Mouse (Mus musculus): ENCODE measurements around the gene H2afz. TPM values are rescaled to one million over a fixed set of nuclear protein-coding genes. Genes with fewer than 3 reads are reported as not detected.
"Not testable (repeated sequence)": the region's sequence is repeated elsewhere in the genome, so short reads cannot be mapped to it uniquely, and the experiment has no call there.

The H2afz gene
- polyA plus RNA-seq, 1 experiment from 2014 or later, result 2,821 TPM

GRCm38 (mm10) chr3:137863330-137864123 is 760 bp upstream of the H2afz start:
- DNase-seq (ENCODE audit: low spot score), result no peak

GRCm38 (mm10) chr3:137864988-137865982 is 998 bp downstream of the H2afz start:
- DNase-seq (ENCODE audit: low spot score), result peak; percentile 93

DNA sequence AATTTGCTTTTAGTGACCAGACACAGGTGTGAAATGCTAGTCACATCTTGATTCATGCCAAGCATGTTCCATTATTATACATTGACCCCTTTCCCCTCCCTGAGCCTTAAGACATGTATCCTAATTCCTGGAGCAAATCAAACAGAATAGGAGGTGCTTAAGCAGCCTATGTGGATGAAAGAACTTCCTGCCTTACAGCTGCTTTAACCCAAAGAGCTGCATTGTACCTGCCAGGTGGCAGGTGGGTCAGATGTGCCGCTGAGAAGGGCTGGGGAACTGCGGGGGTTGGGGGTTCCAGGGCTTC is 2.8 kb downstream of the H2afz start:
- DNase-seq (ENCODE audit: low spot score), result peak; percentile 60

DNA sequence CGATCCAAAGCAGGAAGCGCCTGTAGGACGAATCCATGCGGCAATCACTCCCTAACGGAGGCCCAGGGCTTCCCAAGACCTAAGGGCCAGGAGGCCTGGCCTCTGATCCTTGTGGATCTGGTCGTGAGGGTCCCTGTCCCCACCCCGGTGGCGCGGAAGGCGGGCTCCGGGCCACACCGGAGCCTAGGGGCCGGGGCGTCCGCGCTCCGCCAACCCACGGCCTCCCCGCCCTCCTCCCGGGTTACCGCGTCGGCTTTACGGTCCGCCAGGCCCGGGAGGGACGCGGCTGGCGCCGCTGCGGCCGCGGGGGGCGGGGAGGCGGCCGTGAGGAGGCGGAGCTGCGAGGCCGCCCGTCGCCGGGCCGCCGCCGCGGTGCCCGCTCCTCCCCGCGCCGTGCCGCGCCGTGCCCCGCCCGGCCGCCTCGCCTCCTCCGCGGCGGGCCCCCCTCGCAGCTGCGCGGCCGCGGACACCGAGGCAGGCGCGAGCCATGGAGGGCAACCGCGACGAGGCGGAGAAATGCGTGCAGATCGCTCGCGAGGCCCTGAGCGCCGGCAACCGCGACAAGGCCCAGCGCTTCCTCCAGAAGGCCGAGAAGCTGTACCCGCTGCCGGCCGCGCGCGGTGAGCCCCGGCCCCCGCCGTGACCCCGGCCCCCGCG is 3.3 kb downstream of the H2afz start, which contains the start of gene Dnajb14:
TSS of gene Dnajb14 (plus strand) at position 239 of the 657 bp plus-strand sequence.
- DNase-seq (ENCODE audit: low spot score), result peak; percentile 46

DNA sequence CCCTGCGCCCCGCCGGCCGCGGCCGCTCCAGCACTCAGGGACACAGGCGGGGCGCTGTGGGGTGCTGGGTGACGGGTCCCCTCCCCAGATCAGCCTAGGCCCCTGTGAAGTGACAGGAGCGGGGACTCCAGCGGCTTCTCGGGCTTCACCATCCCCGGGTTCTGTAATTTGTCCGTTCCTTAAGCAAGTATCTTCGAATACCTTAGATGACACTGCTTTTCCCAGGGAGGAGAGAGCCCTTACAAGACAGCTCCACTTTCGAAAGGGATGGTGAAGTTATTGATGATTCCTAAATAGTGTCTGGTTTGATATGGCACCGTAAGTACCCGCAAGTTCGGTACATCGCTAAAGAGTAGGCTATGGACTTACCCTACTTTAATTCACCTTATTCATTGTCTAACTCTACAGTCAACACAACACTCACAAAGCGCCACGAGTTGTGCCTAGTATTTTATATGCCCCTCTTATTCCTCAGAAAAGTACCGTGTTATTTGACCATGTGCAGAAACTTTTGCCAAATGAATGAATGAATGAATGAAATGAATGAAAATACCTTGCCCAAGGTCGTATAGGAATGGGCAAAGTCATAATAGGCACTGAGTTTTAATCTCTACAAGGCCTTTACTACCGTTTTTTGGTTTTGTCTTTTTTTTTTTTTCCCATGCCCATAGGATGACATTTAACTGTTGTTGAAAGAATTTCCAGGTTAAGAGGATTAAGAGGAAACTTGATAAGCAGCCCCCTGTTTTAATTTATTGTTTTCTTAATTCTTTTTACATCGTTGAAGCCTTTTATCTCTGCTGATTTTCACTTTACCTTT is 4.0 kb downstream of the H2afz start:
- DNase-seq (ENCODE audit: low spot score), result peak; percentile 45

- DNase-seq (ENCODE audit: low spot score), result no peak
These were observed 5.1 kb downstream of the H2afz start for GRCm38 (mm10) chr3:137869395-137869794.

DNA sequence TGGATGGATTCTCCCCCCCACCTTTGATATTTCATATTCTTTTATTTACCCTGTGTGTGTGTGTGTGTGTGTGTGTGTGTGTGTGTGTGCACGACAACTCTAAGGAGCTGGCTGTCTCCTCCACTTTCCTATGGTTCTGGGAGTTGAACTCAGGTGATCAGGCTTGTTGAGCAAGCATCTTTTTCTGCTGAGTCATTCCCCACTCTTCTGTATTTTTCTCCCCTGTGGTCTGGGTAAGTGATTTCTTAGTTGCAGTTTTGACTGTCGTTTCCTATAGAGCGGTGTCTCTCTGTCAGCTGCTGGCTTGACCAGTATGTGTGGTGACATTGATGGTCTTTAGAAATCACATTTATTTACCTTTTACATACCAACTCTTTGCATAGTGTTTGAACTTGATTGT is 15.0 kb downstream of the H2afz start:
- DNase-seq (ENCODE audit: low spot score), result no peak

DNA sequence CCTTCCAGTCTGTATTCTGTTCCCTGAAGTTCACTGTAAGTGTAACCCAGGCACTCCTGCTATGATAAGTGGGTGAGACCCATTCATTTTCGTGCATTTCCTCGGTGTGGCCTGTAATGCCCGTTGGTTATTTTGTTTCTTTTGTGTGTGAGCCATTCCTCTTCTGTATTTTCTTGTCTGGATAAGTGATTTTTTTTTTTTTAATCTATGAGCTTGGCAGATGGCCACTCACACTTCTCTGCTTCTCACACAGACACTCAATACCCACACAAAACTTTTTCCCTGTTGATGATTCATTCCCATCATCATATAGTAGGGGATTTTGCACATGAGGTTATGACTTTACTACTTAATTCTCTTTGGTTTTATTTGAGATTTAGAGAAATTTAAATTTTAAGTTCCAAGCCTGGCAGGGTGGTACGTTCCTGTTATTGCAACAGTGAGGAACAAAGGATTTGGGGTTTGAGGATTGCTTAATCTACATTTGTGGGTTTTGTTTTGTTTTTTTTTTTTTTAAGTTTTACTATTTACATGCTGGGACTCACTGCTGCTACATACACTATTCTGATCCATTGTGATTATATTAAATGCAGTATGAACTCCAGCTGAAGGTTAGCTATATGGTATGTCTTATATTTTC is 15.9 kb downstream of the H2afz start:
- no peak for DNase-seq (ENCODE audit: low spot score)

- no peak for DNase-seq (ENCODE audit: low spot score)
These were observed 16.8 kb downstream of the H2afz start for GRCm38 (mm10) chr3:137881093-137881492.

DNA sequence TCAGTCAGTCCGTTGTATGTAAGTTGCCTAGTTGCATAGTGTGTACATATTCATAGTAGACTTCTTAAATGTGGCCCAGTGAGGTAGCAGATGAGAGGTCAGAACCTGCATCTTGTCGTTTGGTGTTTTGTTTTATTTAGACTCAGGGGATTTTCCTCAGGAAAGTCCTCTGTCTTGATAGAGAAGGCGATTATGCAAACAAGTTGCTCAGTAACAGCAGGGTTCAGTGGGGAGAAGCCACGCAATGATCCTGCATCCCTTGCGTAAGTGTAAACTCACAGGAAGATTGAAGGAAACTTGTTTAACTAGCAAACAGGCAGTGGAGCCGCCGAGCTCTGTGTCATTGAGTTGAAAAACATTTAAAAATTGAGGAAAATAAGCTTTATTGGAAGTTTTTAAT is 23.7 kb downstream of the H2afz start:
- no peak for DNase-seq (ENCODE audit: low spot score)

DNA sequence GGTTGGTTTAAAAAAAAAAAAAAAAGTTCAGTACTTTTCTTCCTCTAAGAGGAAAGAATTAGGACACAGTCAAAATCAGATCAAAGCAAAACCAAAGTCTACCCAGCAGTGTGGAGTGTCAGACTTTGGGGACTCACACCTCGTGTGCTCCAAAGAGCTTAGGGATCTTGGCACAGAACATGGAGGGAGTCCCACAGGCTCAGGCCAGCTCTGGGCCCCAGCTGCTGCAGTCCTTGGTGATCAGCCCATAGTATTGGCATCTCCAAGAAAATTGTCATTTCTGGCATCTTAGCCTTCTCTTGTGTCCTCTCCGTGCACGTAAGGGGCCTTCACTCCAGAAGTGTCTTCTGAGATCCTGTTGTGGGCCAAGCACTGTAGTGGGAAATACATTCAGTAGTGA is 26.8 kb downstream of the H2afz start:
- DNase-seq (ENCODE audit: low spot score), result no peak

DNA sequence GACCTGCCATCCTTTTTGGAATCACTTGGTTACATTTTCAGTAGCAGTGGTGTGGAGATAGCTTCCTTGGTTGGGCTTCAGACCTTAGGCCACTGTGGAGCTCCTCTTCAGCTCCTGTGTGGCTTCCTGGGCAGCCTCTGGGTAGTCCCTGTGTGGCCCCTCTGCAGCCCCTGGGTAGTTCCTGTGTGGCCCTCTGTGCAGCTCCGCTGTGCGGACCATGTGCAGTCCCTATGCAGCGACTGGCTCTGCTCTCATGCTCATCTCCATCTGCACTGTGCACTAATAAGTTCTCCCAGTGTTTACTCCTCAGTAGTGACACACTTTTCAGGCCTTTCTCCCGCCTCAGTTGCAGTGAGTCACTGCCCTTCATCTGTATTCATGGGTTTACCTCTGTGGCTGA is 27.8 kb downstream of the H2afz start:
- no peak for DNase-seq (ENCODE audit: low spot score)

DNA sequence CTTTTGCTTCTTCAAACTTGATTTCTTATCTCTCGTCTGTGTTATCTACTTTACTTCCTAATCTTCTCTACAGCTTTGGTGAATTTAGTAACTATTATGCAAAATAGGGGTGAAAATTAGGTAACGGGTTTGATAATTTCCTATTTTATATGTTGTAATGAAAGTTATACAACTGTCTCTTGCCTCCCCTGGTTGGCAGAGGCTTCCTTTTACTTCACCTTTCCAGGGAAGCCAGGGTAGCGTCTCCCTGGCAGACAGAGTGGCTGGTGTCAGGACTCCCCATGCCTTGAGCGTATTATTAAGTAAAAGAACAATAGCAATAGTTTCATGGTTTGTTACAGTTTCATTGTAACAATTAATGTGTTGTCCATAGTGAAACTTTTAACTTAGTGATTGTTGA is 29.5 kb downstream of the H2afz start:
- DNase-seq (ENCODE audit: low spot score), result no peak

DNA sequence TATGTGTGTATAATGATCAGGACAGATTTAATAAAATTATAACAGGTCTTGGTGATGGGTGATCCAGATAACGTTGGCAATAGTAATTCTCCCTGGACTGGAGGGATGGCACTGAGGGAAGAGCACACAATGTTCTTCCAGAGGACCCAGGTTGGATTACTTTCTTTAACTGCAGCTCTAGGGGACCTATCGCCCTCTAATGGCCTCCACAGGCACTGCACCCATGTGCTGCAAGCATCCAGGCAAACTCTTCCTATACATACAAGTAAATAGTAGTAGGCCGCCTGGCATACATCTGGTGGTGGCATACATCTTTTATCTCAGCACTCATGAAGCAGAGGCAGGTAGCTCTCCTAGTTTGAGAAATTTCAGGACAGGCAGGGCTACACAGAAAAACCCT is 30.9 kb downstream of the H2afz start:
- DNase-seq (ENCODE audit: low spot score), result peak; percentile 28

DNA sequence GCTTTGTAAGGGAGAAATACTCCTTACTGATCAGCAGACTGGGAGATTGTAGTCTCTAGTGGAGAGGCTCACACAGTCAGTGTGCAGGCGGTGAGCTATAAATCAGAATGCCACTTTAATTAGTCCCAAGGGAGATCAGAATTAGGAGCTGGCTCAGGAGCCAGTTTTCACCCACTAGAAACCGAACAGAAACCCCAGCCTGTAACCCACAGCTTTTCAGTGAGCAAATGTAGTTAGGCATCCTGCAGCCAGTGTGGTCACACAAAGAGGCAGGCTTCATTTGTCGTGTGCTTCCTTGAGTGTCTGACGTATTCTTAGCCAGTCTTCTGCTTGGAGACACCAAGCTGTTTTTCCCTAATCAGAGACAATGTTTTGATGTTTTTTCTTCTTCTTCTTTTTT is 32.1 kb downstream of the H2afz start:
- no peak for DNase-seq (ENCODE audit: low spot score)

DNA sequence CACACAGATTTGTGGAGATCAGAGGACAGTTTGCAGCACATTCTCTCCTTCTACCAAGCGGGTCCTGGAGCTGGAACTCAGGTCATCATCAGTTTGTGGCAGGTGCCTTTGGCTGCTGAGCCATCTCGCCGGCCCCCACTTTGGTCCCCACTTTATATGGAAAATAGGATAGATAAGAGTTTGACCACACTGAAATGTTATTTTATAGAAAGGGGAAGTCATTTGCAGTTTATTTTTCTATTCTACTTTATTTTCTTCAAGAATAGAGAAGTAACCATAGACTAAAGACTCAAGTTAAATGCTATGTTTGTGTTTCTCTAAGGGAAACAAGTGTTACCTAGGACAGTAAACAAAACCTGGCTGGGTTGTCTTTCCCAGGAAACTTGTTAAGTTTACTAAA is 32.6 kb downstream of the H2afz start:
- no peak for DNase-seq (ENCODE audit: low spot score)

DNA sequence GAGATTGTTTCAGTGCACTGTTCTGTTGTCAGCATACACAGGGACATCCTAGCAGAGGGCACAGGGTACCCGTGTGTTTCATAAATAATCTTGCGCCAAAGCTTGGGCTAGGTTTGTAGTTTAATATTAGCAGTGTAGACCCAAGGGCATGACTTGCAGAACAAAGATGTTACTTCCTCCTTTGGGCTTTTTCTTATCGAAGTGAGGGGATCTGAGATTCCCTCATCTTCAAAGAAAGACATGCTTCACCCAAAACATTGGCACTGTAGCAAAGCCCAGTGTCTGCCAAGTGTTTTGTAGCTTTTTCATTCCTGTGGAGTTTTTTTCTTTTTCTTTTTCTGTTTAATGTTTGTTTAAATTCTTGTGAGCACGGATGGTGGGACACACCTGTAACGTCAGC is 33.4 kb downstream of the H2afz start:
- no peak for DNase-seq (ENCODE audit: low spot score)

DNA sequence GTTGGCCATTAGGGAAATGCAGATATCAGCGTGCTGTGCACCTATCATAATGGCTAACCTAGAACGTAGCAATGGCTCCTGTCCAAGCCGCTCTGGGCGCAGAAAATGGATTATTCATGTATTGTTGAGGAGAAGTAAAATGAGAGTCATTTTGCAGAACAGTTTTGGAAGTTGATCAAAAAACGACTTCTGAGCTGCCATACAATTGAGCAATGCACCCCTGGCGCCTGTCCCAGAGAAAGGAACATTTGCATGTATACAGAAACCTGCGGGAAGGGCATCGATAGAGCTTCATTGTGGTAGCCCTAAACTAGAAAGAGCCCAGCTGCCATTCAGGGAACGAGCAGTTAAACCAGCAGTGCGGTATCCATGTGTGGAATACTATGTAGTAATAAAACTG is 35.9 kb downstream of the H2afz start:
- DNase-seq (ENCODE audit: low spot score), result no peak

DNA sequence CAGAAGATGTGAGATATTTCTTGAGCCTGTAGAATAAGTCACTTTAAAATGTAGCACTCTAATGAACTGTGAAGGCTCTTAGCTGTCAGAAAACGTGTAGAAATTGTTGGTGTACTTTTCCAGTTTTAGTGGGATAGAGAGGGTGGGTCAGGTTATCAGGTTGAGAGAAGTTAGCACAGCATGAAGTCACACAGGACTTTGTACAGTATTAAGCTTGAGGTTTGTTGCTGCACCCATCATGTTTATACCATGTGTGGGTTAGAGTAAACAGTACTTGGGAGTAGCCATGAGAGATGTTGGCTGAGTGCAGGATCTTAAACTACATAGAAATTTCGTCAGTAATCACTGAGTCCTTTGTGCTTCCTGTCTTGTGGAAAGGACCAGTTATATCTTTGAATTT is 48.8 kb downstream of the H2afz start:
- DNase-seq (ENCODE audit: low spot score), result no peak

- not testable (repeated sequence) for DNase-seq (ENCODE audit: low spot score)
These were observed 50.3 kb downstream of the H2afz start for GRCm38 (mm10) chr3:137914567-137914966.
